Mouse (Mus musculus): ENCODE data around the gene Sncg. TPM values are rescaled to one million over a fixed set of nuclear protein-coding genes. Genes with fewer than 3 reads are reported as not detected.
A peak's percentile ranks its signal among the peaks of the same experiment; 100 is the strongest.
"Not testable (repeated sequence)": the region's sequence is repeated elsewhere in the genome, so short reads cannot be mapped to it uniquely, and the experiment has no call there.

The Sncg gene
- 0.34 and 0.72 TPM in 2 replicates for polyA plus RNA-seq (2015; fragmentation: Nextera tagmentation; extraction: Ambion mirVana)

DNA sequence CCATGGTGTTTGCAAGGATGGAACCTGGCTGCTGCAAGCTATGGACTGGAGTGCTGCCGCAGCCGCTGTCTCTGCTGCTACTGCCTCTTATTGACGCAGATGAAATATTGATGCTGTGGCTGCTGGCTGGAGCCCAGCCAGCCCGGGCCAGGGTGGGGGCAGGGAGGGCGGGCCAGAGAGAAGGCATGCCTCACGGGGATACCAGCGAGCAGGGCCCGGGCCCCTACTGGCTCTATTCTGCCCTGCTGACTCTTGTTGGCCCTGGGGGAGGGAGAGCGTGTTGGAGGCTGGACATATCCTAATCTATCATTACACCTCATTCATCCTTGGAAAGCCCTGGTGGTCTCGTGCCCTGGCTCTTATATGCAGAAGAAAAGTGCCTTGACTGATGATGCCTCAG, at the start of gene Sncg:
Gene Sncg (minus strand): TSS at position 213 of the 400 bp plus-strand sequence.
- no peaks in the 10 kb centered on the region for H3K27me3 ChIP-seq (ENCODE audit: insufficient read depth, low read length)
- 33% methylated on average over 10 of the region's 10 CpGs for WGBS (ENCODE audit: insufficient replicate concordance)
- no peaks in the 10 kb centered on the region for H3K9me3 ChIP-seq (ENCODE audit: low read length)
- H3K4me2 ChIP-seq (ENCODE audit: low read depth, low read length) = peak within 1 kb of the TSS; percentile 33; the same call in 1 of the 2 replicates
- no peak within 1 kb of the TSS for H3K27ac ChIP-seq (ENCODE audit: low read depth)
- H3K36me3 ChIP-seq (replicated peaks; ENCODE audit: insufficient read depth, low read length) = no peaks in the 10 kb centered on the region
- no peaks in the 10 kb centered on the region for H3K4me1 ChIP-seq (ENCODE audit: insufficient read depth)
- no peak for DNase-seq
- peak within 1 kb of the TSS; percentile 17; the same call in 1 of the 2 replicates for H3K4me3 ChIP-seq (ENCODE audit: low read depth, low read length)
- no peak within 1 kb of the TSS for H3K9ac ChIP-seq (replicated peaks)
- ATAC-seq = peak; percentile 27; the same call in 1 of the 2 replicates
- no peak for TF ChIP-seq EP300 (IDR thresholded peaks at IDR 0.05; ENCODE audit: low read depth)
- TF ChIP-seq CTCF (IDR thresholded peaks at IDR 0.05; ENCODE audit: low read depth) = no peak

DNA sequence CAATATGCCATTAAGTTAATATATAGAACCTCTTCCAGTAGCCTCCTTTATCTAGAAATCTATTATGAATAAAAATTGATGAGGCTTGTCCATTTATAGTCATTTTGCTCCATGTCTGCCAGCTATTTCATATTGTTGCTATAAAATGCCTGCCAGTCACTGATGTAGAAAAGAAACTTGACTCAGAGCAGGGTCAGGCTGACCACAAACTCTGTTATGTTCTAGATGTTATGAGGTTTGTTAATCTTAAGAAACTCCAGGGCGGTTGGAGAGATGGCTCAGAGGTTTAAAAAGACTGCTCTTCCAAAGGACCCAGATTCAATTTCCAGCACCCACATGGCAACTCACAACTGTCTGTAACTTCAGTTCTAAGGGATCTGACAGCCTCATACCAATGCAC, 46.5 kb upstream of the Sncg start:
- Histone ChIP-seq H3K9ac (replicated peaks) (no peak overlapping the region), H3K4me2 (ENCODE audit: low read depth, low read length) (no peak overlapping the region), H3K36me3 (replicated peaks; ENCODE audit: insufficient read depth, low read length) (peaks cover 6% of the 10 kb centered on the region), H3K9me3 (ENCODE audit: low read length) (no peaks in the 10 kb centered on the region), H3K4me3 (ENCODE audit: low read depth, low read length) (no peak overlapping the region), H3K27me3 (ENCODE audit: insufficient read depth, low read length) (no peaks in the 10 kb centered on the region), H3K27ac (ENCODE audit: low read depth) (no peak overlapping the region), H3K4me1 (ENCODE audit: insufficient read depth) (no peaks in the 10 kb centered on the region)
- 94% methylated on average over 1 of the region's 1 CpGs for WGBS (ENCODE audit: insufficient replicate concordance)
- DNase-seq = no peak
- no peak for ATAC-seq
- TF ChIP-seq EP300 (IDR thresholded peaks at IDR 0.05; ENCODE audit: low read depth) = no peak
- no peak for TF ChIP-seq CTCF (IDR thresholded peaks at IDR 0.05; ENCODE audit: low read depth)

DNA sequence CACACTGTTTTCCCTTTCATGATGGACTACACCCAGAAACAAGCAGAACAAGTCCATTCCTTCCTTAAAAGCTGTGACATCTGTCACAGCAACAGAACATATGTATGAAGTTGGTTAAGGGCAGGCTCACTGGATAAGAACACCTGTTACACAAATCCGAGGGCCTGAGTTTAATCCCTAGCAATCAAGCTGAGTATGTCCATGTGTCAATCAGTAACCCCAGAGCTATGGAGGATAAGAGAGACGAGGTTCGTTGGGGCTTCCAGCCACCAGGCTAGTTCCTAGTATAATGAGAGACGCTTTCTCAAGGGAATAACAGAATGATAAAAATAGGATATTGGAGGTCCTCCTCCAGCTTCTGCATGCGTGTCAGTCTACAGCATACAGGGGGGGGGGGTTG, 42.9 kb upstream of the Sncg start:
- no peak for TF ChIP-seq EP300 (IDR thresholded peaks at IDR 0.05; ENCODE audit: low read depth)
- Histone ChIP-seq H3K9me3 (ENCODE audit: low read length) (no peaks in the 10 kb centered on the region), H3K4me3 (ENCODE audit: low read depth, low read length) (no peak overlapping the region), H3K27me3 (ENCODE audit: insufficient read depth, low read length) (no peaks in the 10 kb centered on the region), H3K4me2 (ENCODE audit: low read depth, low read length) (no peak overlapping the region), H3K36me3 (replicated peaks; ENCODE audit: insufficient read depth, low read length) (peaks cover 13% of the 10 kb centered on the region), H3K9ac (replicated peaks) (no peak overlapping the region), H3K4me1 (ENCODE audit: insufficient read depth) (no peaks in the 10 kb centered on the region), H3K27ac (ENCODE audit: low read depth) (no peak overlapping the region)
- no peak for DNase-seq
- no peak for ATAC-seq
- 71% methylated on average over 5 of the region's 5 CpGs for WGBS (ENCODE audit: insufficient replicate concordance)

DNA sequence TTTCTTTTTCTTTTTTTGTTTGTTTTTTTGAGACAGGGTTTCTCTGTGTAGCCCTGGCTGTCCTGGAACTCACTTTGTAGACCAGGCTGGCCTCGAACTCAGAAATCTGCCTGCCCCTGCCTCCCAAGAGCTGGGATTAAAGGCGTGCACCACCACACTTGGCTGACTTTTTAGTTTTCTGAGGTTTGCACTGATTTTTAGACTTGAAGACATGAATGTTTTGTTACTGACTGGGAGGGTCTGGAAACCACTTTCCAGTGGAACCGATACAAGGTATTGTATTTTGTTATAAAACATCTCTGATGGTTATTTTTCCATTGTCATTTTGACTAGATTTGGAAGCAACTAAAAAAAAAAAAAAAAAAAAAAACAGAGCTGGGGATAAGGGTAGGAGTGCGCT, 42.4 kb upstream of the Sncg start:
- not testable (repeated sequence) for H3K27me3 ChIP-seq (ENCODE audit: insufficient read depth, low read length); H3K4me2 ChIP-seq (ENCODE audit: low read depth, low read length); H3K9ac ChIP-seq (replicated peaks); H3K27ac ChIP-seq (ENCODE audit: low read depth); H3K4me1 ChIP-seq (ENCODE audit: insufficient read depth); H3K4me3 ChIP-seq (ENCODE audit: low read depth, low read length); ATAC-seq; DNase-seq; H3K9me3 ChIP-seq (ENCODE audit: low read length)
- H3K36me3 ChIP-seq (replicated peaks; ENCODE audit: insufficient read depth, low read length) = peaks cover 13% of the 10 kb centered on the region
- WGBS (ENCODE audit: insufficient replicate concordance) = 73% methylated on average over 4 of the region's 4 CpGs

DNA sequence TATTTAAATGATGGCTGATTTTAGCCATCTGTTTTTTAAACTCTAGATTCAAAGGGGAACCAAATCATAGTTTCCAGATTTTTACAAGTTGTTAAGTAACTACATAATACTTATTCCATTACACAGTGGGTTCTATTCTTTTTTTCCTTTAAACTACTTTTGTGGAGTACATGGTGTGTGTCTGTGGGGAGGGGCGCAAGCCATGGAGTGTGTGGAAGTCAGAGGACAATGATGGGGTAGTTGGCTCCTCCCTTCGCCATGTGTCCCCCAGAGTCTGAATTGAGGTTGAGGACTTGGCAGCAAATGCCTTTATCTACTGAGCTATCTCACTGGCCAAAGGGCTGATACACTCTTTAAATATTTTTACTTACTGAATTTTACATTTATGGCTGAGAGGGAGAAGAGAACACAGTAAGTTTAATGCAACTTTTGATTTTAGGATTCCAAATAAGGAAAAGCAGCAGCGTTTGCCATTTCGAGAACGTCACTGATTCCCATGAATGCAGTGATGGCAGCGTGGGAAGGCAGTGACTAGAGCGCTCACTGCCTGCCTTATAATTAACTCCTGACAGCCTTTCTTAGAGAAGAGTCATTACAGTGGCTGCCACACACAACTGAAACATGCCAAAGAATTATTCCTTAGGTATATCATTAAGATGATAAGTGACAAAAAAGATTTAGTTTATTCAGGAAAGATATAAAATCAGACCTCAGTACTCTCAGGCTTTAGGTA, 37.7 kb upstream of the Sncg start:
- Histone ChIP-seq H3K36me3 (replicated peaks; ENCODE audit: insufficient read depth, low read length) (peaks cover 10% of the 10 kb centered on the region), H3K27me3 (ENCODE audit: insufficient read depth, low read length) (no peaks in the 10 kb centered on the region), H3K4me2 (ENCODE audit: low read depth, low read length) (no peak overlapping the region), H3K9me3 (ENCODE audit: low read length) (no peaks in the 10 kb centered on the region), H3K9ac (replicated peaks) (no peak overlapping the region), H3K27ac (ENCODE audit: low read depth) (no peak overlapping the region), H3K4me3 (ENCODE audit: low read depth, low read length) (no peak overlapping the region), H3K4me1 (ENCODE audit: insufficient read depth) (no peaks in the 10 kb centered on the region)
- ATAC-seq (no peak), DNase-seq (no peak)
- 84% methylated on average over 7 of the region's 7 CpGs for whole genome bisulfite sequencing (ENCODE audit: insufficient replicate concordance)
- TF ChIP-seq EP300 (IDR thresholded peaks at IDR 0.05; ENCODE audit: low read depth) (no peak), CTCF (IDR thresholded peaks at IDR 0.05; ENCODE audit: low read depth) (no peak)

DNA sequence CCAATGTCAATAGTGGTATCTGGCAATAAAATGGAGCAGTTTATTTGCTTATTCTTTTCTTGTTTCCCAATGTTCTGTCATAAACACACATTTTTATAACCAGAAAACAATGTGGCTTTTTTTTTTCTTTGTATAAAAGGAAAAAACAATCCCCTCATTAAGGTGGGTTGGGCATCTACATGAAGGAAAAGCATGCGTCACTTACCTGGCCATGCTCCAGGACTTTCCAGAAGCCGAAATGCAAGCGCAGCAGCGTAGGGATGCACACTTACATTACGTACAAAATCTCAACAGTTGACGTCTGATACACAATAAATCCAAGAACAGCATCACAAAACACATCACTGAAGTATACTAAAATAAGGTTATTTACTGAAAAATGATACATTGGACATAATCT, 36.1 kb upstream of the Sncg start:
- H3K27ac ChIP-seq (ENCODE audit: low read depth) = no peak overlapping the region
- no peak overlapping the region for H3K4me3 ChIP-seq (ENCODE audit: low read depth, low read length)
- TF ChIP-seq EP300 (IDR thresholded peaks at IDR 0.05; ENCODE audit: low read depth) (no peak), CTCF (IDR thresholded peaks at IDR 0.05; ENCODE audit: low read depth) (no peak)
- H3K4me2 ChIP-seq (ENCODE audit: low read depth, low read length) = no peak overlapping the region
- H3K9ac ChIP-seq (replicated peaks) = no peak overlapping the region
- peaks cover 10% of the 10 kb centered on the region for H3K36me3 ChIP-seq (replicated peaks; ENCODE audit: insufficient read depth, low read length)
- no peaks in the 10 kb centered on the region for H3K9me3 ChIP-seq (ENCODE audit: low read length)
- DNase-seq = no peak
- ATAC-seq = no peak
- no peaks in the 10 kb centered on the region for H3K27me3 ChIP-seq (ENCODE audit: insufficient read depth, low read length)
- no peaks in the 10 kb centered on the region for H3K4me1 ChIP-seq (ENCODE audit: insufficient read depth)
- 90% methylated on average over 6 of the region's 6 CpGs for WGBS (ENCODE audit: insufficient replicate concordance)
